Mouse (Mus musculus): ENCODE measurements around the gene Bcas3. TPM values are rescaled to one million over a fixed set of nuclear protein-coding genes. Genes with fewer than 3 reads are reported as not detected.

Bcas3 gene
- total RNA-seq, 2 experiments from 2014 or later = 21.5 to 26.8 TPM

GRCm38 (mm10) chr11:85792534-85793215, 439.7 kb downstream of the Bcas3 start:
- no peak for DNase-seq

GRCm38 (mm10) chr11:85799456-85799855, 446.5 kb downstream of the Bcas3 start:
- DNase-seq = no peak

GRCm38 (mm10) chr11:85799856-85800255, 446.9 kb downstream of the Bcas3 start:
- DNase-seq = no peak

GRCm38 (mm10) chr11:85800380-85800779, 447.4 kb downstream of the Bcas3 start:
- DNase-seq = no peak

- no peak for DNase-seq
Measured at GRCm38 (mm10) chr11:85804048-85804447, 451.1 kb downstream of the Bcas3 start.

GRCm38 (mm10) chr11:85805779-85806178, 452.8 kb downstream of the Bcas3 start:
- no peak for DNase-seq

GRCm38 (mm10) chr11:85807353-85807752, 454.4 kb downstream of the Bcas3 start:
- no peak for DNase-seq

- DNase-seq = no peak
Measured at GRCm38 (mm10) chr11:85811229-85811628, 458.3 kb downstream of the Bcas3 start.

- DNase-seq = no peak
Measured at GRCm38 (mm10) chr11:85811676-85812075, 458.7 kb downstream of the Bcas3 start.

- no peak for DNase-seq
Measured at GRCm38 (mm10) chr11:85812201-85812966, 459.4 kb downstream of the Bcas3 start.

- DNase-seq = no peak
Measured at GRCm38 (mm10) chr11:85814678-85815077, 461.7 kb downstream of the Bcas3 start.

GRCm38 (mm10) chr11:85816471-85816870, 463.5 kb downstream of the Bcas3 start:
- no peak for DNase-seq

GRCm38 (mm10) chr11:85818401-85818800, 465.4 kb downstream of the Bcas3 start:
- DNase-seq = no peak

GRCm38 (mm10) chr11:85820959-85821358, 468.0 kb downstream of the Bcas3 start:
- DNase-seq = no peak

- no peak for DNase-seq
Measured at GRCm38 (mm10) chr11:85821659-85822058, 468.7 kb downstream of the Bcas3 start.

GRCm38 (mm10) chr11:85823181-85823580, 470.2 kb downstream of the Bcas3 start:
- peak; percentile 92 for DNase-seq

- DNase-seq = no peak
Measured at GRCm38 (mm10) chr11:85823794-85824193, 470.8 kb downstream of the Bcas3 start.

GRCm38 (mm10) chr11:85825031-85825430, 472.1 kb downstream of the Bcas3 start:
- no peak for DNase-seq

- DNase-seq = no peak
Measured at GRCm38 (mm10) chr11:85825823-85826222, 472.9 kb downstream of the Bcas3 start.

- DNase-seq = no peak
Measured at GRCm38 (mm10) chr11:85827342-85827741, 474.4 kb downstream of the Bcas3 start.

- DNase-seq = no peak
Measured at GRCm38 (mm10) chr11:85828691-85829519, 475.9 kb downstream of the Bcas3 start.

- no peak for DNase-seq
Measured at GRCm38 (mm10) chr11:85829520-85830440, 476.8 kb downstream of the Bcas3 start.
